Mouse (Mus musculus): ENCODE results near the gene Cox7a2.

DNA sequence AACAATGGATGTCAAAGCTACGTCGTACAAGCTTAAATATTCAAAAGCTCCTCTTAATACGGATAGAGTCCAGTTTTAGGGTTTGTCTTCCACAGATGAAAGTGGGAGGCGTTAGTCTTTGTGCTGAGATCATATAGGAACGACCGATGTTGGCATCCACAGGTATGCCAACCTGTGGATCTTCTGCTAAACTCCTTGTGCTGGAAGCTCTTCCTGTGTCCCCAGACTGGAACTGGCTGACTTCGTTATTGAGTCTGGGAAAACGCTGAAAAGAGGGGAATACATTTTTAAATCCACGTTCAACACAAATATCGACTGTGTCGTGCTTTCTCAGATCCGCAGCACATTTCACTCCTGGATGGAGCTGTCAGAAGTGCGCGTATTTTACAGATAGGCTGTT is 398 bp upstream of the Cox7a2 start:
- no peak for TF ChIP-seq EP300 (IDR thresholded peaks at IDR 0.05; ENCODE audit: low read depth)
- TF ChIP-seq CTCF (IDR thresholded peaks at IDR 0.05; ENCODE audit: low read depth) = no peak

All from heart, postnatal 0 days (tissue).